Mouse (Mus musculus): ENCODE measurements around the gene Asb7.

- TF ChIP-seq CTCF (IDR thresholded peaks at IDR 0.05; ENCODE audit: borderline replicate concordance, insufficient read depth, low read depth, low read length) (no peak), POLR2A (IDR thresholded peaks at IDR 0.05; ENCODE audit: borderline replicate concordance, insufficient read depth, low read length) (peak; percentile 50; the same call in 1 of the 2 replicates)
Measured at GRCm38 (mm10) chr7:66689620-66690360, 394 bp upstream of the Asb7 start, which contains the start of gene Lins1.

All from cerebellum, adult 2 months (tissue).